Mouse (Mus musculus) cerebellum, postnatal 4 days (tissue): ENCODE data around the gene Arpc3.
"Not testable (repeated sequence)": the region's sequence is repeated elsewhere in the genome, so short reads cannot be mapped to it uniquely, and the experiment has no call there.

Experiments
- DNase-seq, 2 experiments: peaks; one replicate each; pipeline ENCODE4 v3.0.0; 2022; ENCODE audit warnings: low spot score in 2 of 2, mixed read lengths in 1 of 2

Gene Arpc3

DNA sequence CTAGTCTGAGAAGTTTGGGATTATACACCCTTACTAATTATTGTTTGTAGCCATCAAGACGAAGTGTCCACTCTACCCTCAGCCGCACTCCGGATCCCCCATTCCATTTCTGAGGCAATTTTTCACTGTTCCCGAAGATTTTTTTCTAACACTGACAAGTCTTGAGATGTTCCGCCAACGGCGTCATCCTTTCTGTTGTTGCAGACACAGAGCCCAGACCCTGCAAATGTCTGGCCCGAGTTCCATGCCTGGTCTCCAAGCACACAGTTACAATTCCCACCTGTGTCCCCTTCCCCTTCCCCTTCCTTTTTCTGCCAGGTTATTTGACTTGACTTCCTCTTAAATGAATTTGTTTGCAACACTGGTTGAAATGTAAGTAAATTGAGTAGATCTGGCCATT lies 8.2 kb downstream of the Arpc3 start:
- DNase-seq: no peak

DNA sequence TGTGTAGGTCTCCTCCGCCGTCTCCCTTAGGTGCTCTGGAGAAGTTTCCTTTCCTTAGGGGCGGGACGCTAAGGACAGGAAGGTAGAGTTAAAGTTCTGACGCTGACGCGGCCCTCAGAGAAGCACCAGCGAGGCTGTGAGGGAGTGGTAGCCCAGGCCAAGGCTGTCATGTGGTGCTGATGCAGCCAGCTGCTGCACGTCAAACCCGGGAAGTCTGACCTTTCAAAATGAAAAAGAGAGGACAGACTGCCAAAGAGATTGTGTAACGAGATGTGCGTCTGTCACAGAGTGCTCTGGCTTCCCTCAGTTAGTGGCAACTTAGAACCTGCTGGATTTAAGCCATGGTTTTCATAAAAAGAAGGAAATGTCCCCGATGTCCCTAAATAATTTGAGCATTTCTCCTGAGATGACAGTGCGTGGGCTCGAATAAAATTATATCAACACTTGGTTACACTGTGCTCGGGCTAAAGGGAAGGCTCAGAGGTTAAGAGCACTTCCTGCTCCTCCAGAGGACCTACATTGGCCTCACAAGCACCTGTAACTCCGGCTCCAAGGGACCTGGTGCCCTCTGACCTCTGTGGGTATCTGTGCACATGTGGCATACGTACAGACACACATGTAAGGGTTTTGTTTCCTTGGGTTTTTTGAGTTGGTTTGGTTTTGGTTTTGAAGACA lies 9.1 kb downstream of the Arpc3 start:
- no peak for DNase-seq

DNA sequence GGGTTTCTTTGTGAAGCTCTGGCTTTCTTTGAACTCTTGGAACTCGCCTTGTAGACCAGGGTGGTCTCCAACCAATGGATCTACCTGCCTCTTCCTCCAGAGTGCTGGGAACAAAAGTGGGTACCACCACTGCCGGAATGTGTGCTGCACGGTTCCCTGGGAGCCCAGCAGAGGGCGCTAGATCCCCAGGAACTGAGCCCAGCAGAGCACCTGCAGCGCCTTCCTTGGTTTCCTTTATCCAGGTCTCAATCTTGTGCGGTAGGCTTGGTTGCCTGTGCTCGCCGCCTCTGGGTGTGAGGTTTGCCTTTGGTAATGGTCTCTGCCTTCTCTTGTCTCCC lies 9.6 kb downstream of the Arpc3 start:
- DNase-seq: peak; percentile 68 to 81

DNA sequence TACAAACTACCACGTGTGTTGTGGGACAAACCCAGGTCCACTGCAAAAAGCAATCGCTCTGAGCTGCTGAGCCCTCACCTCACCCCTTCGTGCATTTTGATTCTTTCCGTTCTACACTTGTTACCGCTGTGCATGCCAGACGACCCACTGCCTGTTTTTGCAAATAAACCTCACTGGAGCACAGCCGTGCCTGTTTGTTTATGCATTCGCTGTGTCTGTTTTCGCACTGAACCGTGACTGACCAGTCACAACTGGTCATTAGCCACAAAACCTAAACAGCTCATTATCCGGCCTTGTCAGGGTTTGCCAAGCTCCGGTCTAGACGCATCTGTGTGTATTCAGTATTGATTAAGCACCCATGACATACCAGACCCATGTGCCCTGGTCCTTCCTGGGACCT lies 10.5 kb downstream of the Arpc3 start:
- DNase-seq: no peak

DNA sequence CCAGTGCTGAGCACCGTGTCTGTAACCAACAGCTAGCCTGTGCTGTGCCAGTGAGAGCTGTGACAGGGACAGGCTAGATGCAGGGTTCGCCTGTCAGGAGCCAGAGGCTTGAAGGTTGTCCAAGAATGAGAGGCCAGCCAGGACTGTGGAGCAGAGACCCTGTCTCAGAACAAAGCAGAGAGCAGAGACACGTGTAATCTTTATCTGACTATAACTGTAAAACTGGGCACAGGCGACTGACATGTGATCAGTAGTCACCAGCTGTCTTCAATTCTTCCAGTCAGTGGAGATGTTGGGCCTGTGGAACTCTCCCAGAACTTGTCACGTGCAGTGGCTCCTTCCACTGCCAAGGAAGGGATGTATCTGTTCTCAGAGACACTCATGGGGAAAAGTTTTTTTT lies 11.1 kb downstream of the Arpc3 start:
- peak in 1 of 2 experiments; percentile 44 for DNase-seq

DNA sequence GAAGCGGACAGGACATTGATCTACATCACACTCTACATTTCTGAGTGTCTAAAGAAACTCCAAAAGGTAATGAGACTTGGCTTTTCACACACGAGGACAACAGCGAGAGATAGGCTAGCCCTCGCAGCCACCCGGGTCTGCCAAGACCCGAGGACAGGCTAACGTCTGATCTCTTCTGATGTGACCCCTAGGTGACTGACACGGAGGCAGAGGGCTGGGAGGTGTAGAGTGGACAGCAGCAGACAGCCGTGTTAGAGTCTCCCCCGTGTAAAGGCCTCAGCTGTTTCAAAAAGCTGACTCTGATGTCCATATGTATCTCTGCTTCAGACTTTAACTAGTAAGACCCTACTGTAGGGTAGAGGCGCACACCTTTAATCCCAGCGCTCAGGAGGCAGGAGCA lies 11.7 kb downstream of the Arpc3 start:
- no peak for DNase-seq

DNA sequence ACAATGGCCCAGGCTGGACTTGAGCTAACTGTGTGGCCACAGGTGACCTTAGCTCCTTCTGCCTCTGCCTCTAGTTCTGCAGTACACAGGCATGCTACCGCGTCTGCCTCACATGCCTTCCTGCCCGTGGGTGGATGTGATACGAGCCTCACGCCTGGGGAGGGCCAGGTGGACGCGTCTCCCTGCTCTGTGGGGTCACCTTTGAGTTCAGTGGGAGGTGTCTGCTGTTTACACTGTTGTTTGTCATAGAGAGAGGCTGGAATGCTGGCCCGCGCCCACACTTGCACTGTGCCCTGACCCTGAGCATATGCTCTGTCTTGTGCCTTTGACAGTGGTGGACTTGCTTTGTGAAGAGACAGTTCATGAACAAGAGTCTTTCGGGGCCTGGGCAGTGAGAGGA lies 13.9 kb downstream of the Arpc3 start:
- DNase-seq: no peak

DNA sequence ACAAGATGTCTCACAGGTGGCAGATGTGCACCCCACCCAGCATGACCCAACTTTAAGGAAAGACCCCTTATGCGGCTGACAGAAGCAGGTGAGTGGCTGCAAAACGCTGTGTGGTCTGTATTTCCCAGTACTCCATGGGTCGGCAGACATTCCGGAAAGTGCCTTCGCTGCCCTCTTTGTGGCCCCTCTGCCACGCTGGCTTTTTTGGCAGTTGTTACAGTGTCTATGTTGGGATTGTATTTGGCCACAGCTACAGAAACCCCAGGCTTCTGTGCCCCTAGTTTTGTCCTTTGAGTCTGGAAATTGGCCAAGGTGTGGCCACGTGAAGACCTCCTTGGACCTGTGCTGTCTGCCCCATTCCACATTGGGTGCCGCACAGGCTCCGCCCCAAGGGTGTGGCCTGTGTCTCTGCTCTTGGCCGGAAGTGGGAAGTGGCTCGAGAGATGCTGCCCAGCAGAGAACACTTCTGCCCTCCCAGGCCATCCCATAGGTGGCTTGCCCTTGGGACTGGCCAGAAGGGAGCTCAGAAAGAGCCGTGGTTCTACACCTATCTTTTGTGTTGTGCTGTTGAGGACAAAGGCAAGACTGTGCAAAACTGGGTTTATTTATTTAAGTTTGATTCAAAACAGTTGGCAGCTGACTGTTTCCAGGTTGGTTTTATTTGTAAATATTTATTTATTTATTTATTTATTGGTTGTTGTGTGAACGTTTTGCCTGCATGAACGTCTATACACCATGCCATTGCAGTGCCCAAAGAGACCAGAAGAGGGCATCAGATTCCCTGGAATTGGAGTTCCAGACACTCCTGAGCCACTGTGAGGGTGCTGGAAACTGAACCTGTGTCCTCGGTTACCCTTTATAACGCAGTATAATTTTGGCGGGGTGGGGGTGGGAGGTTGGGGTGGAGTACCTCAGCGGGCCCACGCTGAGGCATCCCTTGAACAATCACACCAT lies 18.3 kb downstream of the Arpc3 start:
- DNase-seq: no peak

DNA sequence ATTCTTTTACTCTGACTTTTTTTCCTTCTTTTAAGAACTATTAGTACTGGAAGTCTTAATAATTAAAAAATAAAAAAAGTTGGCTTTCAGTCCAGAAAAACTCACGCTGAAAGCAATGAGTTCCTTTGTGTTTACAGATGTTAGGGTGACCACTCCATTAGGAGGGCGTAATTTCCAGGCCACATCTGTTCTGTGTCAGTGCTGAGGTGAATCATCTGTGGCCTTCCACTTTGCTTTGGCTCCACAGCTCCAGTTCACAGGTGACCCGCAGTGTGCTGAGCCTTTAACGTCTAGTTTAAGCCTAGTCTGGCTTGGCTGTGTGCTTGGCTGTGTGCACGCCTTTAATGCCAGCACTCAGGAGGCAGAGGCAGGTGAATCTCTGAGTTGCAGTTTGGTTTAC lies 20.2 kb downstream of the Arpc3 start:
- no peak for DNase-seq

DNA sequence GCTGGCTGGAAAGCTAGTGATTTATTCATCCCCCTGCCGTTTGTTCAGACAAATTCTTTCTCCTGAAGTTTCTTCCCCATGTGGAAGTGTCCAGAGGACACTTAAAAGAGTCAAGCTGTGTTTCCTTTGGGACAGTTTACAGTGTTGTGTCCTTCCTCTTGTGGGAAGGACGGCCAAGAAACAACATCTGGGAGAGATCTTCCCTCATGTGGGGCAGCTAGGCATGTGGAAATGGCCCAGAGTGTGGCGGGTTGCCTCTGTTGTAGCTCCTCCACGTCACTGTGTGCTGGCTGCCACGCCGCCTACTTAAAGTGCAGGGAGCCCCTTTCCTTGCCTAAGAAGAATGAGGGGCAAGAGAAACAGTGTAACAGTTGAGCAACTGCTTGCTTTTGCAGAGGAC lies 21.1 kb downstream of the Arpc3 start:
- DNase-seq: no peak

DNA sequence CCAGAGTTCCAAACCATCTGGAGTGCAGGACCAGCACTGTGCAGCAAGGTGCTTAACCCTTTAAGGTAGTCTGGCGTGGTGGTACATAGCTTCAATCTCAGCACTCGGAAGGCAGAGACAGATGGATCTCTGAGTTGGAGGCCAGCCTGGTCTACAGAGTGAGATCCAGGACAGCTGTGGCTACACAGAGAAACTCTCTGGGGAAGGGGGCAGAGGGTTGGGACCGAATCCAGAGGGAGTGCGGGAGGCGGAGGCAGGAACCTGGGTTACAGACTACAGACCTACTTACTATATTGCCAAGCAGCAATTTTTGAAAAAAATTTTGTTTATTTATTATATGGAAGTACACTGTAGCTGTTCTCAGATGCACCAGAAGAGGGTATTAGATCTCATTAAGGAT lies 22.7 kb downstream of the Arpc3 start:
- no peak for DNase-seq

DNA sequence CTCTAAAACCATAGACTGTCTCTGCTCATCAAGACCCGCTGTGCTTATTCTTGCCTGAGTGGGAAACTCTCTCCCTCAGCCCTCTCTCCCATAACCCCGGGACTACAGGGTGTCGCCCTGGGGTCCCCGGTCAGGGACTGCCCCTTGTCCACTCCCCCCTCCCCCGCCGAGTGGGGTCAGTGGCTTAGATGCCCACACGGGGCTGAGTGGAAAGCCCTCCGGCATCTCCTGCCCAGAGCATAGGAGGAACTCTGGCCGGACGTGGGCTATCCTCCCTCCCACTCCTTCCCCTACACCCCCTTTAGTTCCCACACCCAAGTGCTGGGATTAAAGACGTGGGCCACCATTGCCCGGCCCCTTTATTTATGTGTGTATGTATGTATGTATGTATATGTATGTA lies 23.8 kb downstream of the Arpc3 start:
- no peak for DNase-seq

DNA sequence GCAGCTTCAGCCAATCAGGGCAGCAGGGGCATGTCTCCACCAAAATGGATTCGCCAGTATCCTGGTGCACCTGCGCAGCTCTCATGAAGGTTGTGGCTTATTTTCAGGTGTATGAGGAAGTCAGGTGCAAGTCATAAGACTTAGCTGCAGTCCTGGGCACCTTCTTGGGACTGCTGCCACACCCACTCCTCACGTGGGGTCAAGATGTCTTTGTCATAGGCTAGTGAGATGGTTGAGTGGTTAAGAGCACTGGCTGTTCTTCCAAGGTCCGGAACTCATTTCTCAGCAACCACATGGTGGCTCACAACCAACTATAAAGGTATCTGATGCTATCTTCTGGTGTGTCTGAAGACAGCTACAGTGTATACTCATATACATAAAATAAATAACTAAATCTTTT lies 29.0 kb downstream of the Arpc3 start:
- DNase-seq: not testable (repeated sequence)

DNA sequence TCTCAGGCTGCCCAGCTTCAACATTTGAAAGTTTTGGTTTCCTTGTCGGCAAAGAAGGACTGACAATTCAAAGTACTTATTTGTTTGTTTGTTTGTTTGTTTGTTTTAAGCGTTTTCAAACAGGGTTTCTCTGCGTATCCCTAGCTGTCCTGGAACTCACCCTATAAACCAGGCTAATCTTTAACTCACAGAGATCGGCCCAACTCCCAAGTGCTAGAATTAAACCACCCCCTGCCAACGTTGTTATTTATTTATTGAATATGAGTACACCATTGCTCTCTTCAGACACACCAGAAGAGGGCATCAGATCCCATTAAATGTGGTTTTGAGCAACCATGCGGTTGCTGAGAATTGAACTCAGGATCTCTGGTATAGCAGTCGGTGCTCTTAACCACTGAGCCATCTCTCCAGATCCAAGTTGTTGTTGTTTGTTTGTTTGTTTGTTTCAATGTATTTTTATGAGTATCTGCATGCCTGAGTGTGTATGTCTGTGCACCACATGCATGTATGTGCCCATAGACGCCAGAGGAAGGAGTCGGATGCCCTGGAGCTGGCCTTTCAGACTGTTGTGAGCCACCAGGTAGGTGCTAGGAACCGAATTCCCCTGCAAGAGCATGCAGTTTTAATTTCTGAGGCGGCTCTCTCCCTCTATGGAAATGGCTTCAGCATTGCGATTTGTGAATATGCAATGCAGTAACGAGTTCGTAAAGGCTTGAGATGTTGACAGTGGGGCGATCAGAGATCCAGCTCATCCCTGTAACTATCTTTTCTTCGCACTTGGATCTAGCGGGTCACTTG lies 29.8 kb downstream of the Arpc3 start, which contains the start of gene Anapc7:
TSS of gene Anapc7 (plus strand) at position 423 of the 798 bp plus-strand sequence.
- DNase-seq: no peak

DNA sequence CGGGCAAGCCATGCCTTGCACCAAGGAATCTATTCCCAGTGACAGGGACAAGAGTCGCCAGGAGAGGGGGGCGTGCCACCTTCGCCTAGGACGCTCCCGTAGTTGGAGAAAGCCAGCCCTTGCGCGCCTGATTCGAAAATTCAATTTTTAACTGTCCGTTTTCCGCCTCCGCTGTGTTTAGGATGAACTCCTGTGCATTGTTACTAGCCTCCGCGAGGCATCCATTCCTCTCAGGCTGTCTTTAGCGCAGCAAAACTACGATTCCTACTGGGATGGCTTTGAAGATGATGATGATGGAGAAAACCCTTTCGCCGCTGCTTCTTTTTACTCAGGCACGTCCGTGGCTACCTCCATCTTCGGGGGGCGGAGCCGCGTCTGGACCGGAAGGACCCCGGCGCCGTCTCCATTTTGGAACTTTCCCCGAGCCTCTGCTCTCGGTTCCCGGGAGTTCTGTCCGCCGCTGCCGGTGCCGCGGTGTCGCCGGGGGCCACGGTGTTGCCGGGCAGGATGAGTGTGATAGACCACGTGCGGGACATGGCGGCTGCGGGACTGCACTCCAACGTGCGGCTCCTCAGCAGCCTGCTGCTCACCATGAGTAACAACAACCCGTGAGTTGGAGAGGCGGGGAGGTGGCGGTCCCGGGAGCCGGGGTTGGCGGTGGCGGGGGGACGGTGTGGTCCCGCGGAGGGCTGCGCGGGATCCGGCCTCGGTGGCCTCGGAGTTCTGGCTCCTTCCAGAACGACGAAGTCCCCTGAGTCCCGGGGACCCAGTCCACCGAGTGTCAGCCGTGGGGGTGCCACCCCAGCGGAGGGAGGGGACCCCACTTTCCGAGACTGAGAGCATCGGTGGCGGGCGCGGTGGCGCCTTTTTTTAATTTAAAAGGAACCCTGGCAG lies 30.6 kb downstream of the Arpc3 start:
- DNase-seq: peak; percentile 63 to 85

DNA sequence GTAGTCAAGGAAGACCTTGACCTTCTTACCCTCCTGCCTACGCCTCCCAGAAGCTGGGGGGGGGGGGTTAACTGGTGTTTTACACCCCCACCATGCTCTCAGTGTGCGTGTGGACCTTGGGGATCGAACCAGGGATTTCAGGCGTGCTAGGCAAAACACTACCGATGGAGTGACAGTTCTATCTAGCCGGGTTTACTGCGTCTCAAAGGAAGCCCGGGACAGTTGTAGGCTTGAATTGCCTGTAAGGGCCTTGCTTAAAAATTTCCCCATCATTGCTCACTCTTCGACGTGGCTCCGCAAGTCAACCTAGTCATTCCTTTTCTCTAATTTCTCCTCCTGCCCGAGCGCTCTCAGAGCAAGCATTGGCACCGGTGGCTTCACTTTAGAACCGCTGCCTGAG lies 31.4 kb downstream of the Arpc3 start:
- DNase-seq: no peak

DNA sequence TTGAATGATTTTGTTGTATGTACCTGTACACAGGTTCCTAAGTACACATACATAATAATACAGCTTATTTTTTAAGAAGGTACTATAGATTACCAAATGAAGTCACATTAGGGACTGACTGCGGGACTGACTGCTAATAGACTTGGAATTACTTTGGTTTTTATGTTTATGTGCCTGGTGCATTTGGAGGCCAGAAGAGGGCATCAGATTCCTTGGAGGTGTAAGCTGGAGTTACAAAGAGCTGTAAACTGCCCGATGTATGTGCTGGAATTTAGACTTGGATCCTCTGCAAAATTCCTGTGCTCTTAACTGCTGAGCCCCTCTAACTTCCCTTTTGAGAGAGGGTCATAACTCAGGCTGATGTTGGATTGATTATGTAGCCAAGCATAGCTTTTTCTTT lies 33.9 kb downstream of the Arpc3 start:
- DNase-seq: no peak

DNA sequence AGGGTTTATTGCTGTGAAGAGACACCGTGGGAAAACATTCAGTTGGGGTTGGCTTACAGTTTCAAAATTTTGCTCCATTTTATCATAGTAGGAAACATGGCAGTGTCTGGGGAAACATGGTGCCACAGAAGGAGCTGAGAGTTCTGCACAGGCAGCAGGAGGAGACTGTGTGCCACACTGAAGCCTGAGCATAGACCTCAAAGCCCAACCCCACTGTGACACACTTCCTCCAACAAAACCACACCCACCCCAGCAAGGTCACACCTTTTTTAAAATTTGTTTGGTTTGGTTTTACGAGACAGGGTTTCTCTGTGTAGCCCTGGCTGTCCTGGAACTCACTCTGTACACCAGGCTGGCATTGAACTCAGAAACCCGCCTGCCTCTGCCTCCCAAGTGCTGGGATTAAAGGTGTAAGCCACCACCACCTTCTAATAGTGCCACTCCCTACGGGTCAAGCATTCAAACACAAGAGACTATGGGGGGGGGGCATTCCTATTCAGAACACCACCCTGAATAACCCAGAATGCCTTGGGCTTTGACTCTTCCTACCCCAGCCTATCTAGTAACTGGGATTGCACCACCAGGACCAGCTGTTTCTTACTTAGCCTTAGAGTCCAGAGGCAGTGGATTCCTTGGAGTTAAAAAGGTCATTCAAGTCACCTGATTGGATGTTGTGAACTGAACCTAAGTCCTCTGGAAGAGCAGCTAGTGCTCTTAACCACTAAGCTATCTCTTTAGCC lies 38.5 kb downstream of the Arpc3 start:
- no peak for DNase-seq

DNA sequence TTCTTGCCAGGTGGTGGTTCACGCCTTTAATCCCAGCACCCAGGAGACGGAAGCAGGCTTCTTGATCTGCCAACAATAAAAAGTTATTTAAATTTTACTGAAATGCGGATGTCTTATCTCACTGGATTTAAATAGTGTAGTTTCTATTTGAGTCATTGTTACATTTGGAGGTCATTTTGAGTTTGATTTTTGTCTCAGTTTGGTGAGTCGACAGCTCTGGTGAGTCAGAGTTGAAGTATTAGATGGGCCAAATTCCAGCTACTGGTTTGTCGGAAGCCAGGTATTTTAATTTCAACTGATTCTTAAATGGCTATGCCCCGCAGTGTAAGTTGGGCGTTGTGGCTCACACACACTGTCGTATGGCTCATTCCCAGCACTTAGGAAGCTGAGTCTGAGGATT lies 39.5 kb downstream of the Arpc3 start:
- no peak for DNase-seq

DNA sequence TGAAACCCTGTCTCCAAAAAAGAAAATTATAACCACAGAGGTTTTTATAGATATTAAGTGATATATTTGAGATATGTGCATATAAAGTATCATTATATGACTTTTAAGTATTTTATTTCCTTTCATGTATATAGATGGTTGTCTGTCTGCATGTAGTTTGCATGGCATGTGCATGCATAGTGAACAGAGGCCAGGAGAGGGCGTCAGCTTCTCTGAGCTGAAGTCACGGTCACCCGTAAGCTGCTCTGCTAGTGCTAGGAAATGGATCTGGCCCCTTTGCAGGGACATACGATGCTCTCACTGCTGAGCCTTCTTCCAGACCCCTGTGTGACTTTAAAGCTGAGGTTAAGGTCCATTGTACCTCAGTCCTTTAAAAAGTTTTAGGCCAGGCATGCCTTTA lies 42.9 kb downstream of the Arpc3 start:
- DNase-seq: no peak
